Mouse (Mus musculus): ENCODE results near the gene Lcn2. TPM values are rescaled to one million over a fixed set of nuclear protein-coding genes. Genes with fewer than 3 reads are reported as not detected.

The Lcn2 gene
- polyA plus RNA-seq, 1 experiment from 2014 or later: 1.4 TPM

DNA sequence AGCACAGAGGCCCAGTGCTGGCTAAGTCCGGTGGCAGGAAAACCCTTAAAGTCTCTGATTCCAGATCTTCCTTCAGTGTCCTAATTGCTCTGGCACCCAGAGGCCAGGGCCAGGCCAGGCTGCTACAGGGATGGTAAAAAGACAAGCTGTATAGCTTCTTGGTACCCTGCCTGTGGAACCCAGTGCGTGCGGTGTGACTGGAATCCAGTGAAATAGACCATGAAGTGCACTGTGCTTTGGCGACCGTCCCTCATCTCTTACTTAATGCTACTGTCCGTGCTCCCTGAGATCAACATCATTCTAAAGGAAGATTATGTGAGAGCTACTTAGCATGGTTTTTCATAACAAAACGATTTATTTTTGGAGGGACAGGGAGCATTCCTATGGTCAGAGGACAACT is 23.4 kb upstream of the Lcn2 start:
- Histone ChIP-seq H3K36me3 (peaks cover 29% of the 10 kb centered on the region), H3K4me2 (replicated peaks) (no peak overlapping the region), H3K4me3 (no peak overlapping the region), H3K27ac (no peak overlapping the region), H3K27me3 (no peaks in the 10 kb centered on the region), H3K9me3 (no peaks in the 10 kb centered on the region), H3K4me1 (peaks cover 16% of the 10 kb centered on the region), H3K9ac (no peak overlapping the region)
- no peak for ATAC-seq (ENCODE audit: insufficient number of reproducible peaks, insufficient read depth, low FRiP score, low TSS enrichment)
- WGBS: 85% methylated on average over 7 of the region's 7 CpGs

DNA sequence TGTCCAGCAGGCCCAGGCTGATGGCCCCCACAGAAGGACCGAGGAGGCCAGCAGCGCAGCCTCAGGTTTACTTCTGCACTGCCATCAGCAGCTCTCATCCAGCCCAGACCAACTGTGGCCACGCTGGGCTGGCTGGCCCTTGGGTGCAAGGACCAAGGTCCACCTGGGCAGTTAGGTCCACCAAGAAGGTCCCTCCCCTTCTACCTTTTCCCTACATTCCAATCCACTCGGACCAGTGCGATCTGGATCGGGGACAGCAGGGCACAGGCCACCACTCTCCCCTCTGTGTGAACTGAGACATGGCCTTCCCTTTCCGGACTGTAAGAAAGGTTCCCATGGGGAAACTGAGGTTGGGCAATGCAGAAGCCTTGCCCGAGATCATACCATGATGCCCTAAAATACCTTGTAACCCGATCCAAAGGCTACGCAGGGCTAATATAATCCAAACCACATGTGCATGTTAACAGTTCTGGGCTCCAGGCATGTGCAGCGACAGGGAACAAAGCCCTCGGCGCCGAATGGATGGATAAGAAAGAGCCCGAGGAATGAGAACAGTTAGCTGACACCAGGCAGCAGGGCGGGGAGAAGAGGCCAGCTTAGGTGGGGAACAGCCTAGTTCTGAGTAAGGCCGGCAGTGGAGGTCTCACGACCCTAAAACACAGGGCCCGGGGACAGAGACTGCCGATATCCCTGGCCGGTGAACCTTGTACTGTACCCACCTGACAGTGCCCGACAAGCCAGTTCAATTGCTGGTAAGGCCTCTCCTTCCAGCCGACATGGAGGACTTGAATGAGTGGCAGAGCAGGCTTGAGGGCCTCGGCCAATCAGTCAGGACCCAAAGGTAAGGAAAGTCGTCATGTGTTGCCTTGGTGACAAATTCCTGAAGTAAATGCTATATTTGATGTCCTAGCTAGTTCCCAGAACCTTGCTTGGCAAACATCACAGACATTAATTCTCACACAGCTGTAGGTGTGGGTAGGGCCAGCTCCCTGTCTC is 20.7 kb upstream of the Lcn2 start:
- 30% methylated on average over 25 of the region's 25 CpGs for WGBS
- Histone ChIP-seq H3K4me1 (peaks cover 16% of the 10 kb centered on the region), H3K9ac (peak overlapping the region; percentile 21), H3K4me3 (no peak overlapping the region), H3K4me2 (replicated peaks) (0 out of 2 replicates have a peak overlapping the region, but pooled peaks have one; percentile 6), H3K36me3 (0 out of 2 replicates have a peak, but pooled peaks cover 2% of the 10 kb centered on the region), H3K27ac (peak overlapping the region; percentile 86), H3K9me3 (no peaks in the 10 kb centered on the region), H3K27me3 (no peaks in the 10 kb centered on the region)
- ATAC-seq (ENCODE audit: insufficient number of reproducible peaks, insufficient read depth, low FRiP score, low TSS enrichment): 0 out of 2 replicates have a peak, but pooled peaks have one; percentile 19

DNA sequence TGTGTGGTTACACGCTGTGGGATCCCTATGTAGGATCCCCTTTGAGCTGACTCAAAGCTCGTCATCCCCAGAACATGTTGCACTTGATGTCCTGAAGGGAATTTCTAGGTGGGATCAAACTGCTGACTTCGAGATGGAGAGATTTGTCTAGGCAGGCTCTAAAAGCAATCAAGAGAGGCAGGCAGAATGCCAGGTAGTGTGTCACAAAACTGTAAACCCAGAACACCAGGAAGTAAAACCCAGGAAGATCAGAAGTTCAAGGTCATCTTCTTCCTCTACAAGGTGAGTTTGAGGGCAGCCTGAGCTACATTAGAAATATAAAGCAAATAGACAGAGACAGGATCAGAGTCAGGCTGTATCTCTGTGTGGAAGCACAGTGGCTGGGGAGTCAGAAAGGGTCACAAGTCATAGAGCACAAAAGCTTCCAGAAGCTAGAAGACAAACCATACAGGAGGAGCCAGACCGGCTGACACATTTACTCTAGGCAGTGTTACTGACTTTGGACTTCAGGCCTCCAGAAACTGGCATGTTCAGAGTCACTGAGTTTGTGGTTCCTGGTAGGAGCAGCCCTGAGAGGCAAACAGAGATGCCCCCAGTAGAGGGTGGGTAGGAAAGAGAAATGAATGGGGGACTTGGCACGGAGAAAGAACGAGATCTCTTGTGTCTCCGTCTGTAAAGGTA is 19.2 kb upstream of the Lcn2 start:
- H3K4me1 ChIP-seq: peaks cover 16% of the 10 kb centered on the region
- no peaks in the 10 kb centered on the region for H3K27me3 ChIP-seq
- ATAC-seq (ENCODE audit: insufficient number of reproducible peaks, insufficient read depth, low FRiP score, low TSS enrichment): no peak
- no peak overlapping the region for H3K4me2 ChIP-seq (replicated peaks)
- H3K4me3 ChIP-seq: no peak overlapping the region
- WGBS: 78% methylated on average over 7 of the region's 7 CpGs
- H3K36me3 ChIP-seq: peaks cover 8% of the 10 kb centered on the region
- no peaks in the 10 kb centered on the region for H3K9me3 ChIP-seq
- peak overlapping the region; percentile 41; the same call in 1 of the 2 replicates for H3K27ac ChIP-seq
- H3K9ac ChIP-seq: no peak overlapping the region

DNA sequence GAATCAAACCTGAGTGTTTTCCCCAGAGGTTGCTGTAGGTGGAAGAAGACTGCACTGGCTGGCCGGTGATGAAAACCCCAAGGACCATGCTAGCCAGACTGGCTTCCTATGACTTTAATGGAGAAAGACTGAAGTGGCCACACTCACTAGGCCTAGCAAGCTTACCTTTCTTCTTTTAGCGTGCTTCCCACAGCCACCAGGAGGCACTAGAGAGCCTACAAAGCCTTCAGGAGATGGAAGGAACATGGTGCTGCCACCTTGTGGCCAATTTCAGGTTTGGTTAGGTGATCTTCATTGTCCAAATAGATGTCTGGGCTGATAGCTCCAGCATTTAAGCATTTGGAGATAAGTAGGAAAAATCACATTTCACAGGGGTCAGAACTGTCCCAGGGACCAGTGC is 16.6 kb upstream of the Lcn2 start:
- H3K27me3 ChIP-seq: no peaks in the 10 kb centered on the region
- H3K27ac ChIP-seq: no peak overlapping the region
- H3K4me1 ChIP-seq: peaks cover 12% of the 10 kb centered on the region
- no peak overlapping the region for H3K4me2 ChIP-seq (replicated peaks)
- ATAC-seq (ENCODE audit: insufficient number of reproducible peaks, insufficient read depth, low FRiP score, low TSS enrichment): no peak
- no peaks in the 10 kb centered on the region for H3K9me3 ChIP-seq
- H3K4me3 ChIP-seq: no peak overlapping the region
- WGBS: 15% methylated on average over 2 of the region's 2 CpGs
- H3K36me3 ChIP-seq: peaks cover 33% of the 10 kb centered on the region
- H3K9ac ChIP-seq: no peak overlapping the region

DNA sequence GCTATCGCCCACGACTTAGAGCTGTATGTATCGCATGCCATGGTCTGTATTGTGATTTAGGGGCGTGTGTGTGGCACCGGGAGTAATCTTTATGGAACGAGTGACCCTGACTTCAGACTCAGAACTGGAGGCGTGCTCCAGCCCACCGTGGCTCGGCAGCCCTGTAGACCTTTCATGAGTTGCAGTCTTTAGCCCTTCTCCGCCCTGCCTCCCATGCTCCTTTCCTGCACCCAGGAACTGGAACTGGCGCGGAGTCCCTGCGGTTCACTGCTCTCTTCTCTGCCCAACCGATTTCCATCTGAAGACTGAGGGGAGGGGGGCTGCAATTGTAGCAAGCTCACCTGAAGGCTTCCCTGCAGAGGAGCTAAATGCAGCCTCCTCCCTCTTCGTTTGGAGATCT is 8.6 kb upstream of the Lcn2 start:
- Histone ChIP-seq H3K36me3 (peaks cover 26% of the 10 kb centered on the region), H3K4me2 (replicated peaks) (peak overlapping the region; percentile 74), H3K27me3 (no peaks in the 10 kb centered on the region), H3K27ac (peak overlapping the region; percentile 86; the same call in 1 of the 2 replicates), H3K9ac (peak overlapping the region; percentile 85), H3K9me3 (no peaks in the 10 kb centered on the region), H3K4me1 (peaks cover 11% of the 10 kb centered on the region), H3K4me3 (peak overlapping the region; percentile 95)
- no peak for ATAC-seq (ENCODE audit: insufficient number of reproducible peaks, insufficient read depth, low FRiP score, low TSS enrichment)
- WGBS: under 1% methylated on average over 15 of the region's 15 CpGs

DNA sequence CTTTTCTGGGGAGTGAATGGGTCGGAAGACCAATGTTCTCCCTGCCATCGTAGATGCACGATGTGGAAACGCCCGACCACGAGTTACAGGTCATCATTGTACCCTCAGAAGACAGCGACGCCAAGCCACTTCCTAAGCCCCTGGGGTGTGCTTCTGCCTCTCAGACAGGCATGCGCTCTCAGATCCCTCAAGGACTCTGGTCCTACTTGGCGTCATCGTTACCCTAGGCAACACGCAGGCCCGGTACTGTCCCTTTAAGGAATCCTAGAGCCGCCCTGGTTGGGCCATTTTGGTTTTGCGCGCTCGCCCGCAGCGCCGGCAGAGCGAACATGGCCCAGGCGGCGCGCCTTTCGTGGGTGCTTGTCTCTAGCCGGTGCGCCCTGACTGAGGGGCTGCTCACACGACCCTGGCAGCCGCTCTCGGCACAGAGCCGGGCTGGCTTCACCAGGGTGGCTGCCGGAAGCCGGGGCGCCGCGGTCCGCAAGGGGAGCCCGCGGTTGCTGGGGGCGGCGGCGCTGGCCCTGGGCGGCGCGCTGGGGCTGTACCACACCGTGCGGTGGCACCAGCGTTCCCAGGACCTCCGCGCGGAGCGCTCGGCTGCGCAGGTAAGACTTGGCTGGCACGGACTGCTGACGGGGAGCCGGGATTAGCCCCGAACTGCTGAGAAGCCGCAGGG is 8.0 kb upstream of the Lcn2 start:
- H3K9ac ChIP-seq: peak overlapping the region; percentile 85
- no peaks in the 10 kb centered on the region for H3K9me3 ChIP-seq
- H3K36me3 ChIP-seq: peaks cover 19% of the 10 kb centered on the region
- H3K4me1 ChIP-seq: peaks cover 11% of the 10 kb centered on the region
- no peaks in the 10 kb centered on the region for H3K27me3 ChIP-seq
- peak; percentile 95 for ATAC-seq (ENCODE audit: insufficient number of reproducible peaks, insufficient read depth, low FRiP score, low TSS enrichment)
- peak overlapping the region; percentile 95 for H3K4me3 ChIP-seq
- peak overlapping the region; percentile 74 for H3K4me2 ChIP-seq (replicated peaks)
- whole genome bisulfite sequencing: under 1% methylated on average over 59 of the region's 59 CpGs
- peak overlapping the region; percentile 86 for H3K27ac ChIP-seq

DNA sequence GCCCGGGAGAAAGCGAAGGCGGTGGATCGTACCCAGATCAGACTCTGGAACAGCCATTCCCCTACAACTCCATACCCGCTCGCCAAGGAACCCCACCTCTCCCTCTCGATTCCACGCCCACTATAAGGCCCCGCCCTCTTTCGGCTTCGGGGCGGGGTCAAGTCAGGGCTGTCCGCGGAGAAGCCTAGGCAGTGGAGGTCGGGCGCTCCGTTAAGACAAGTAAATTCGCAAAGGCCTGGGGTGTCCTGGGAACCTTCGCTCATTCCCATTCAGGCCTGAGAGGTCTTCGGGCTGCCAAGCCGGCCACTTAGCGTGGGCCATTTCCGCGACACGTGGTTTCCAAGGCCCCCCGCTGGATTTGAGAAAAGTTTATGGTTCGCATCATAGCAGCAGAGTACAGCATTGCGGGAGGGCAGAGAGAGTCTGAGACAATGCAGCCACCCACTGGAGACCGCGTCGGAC is 7.5 kb upstream of the Lcn2 start, which contains the start of gene Ptges2:
Gene Ptges2 (plus strand): TSS at position 413 of the 462 bp plus-strand sequence.
- H3K27me3 ChIP-seq: no peaks in the 10 kb centered on the region
- peaks cover 14% of the 10 kb centered on the region for H3K36me3 ChIP-seq
- peak within 1 kb of the TSS; percentile 86 for H3K27ac ChIP-seq
- peak within 1 kb of the TSS; percentile 85 for H3K9ac ChIP-seq
- ATAC-seq (ENCODE audit: insufficient number of reproducible peaks, insufficient read depth, low FRiP score, low TSS enrichment): peak; percentile 87
- H3K9me3 ChIP-seq: no peaks in the 10 kb centered on the region
- 1% methylated on average over 31 of the region's 31 CpGs for WGBS
- H3K4me1 ChIP-seq: peaks cover 11% of the 10 kb centered on the region
- H3K4me2 ChIP-seq (replicated peaks): peak within 1 kb of the TSS; percentile 74
- peak within 1 kb of the TSS; percentile 95 for H3K4me3 ChIP-seq

DNA sequence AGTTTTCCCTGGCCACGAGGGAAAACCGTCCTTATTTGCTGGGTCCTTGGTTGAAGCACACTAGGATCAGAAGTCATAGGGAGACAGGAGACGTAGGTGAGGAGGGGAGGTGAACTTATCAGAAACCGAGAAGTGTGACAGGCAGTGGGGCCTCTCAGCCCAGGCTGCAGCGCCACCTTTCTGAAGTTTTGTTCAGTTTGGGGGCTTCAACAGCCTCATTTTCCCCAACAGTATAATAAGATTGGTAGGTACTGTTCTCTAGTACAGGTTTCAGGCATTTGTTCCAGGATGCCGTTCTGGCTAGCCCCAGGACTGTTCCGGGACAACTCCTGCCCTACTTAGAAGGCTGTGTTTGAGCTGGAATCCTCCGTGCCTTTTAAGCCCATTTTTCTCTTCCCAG is 6.9 kb upstream of the Lcn2 start:
- no peak; the same call in 1 of the 2 replicates for ATAC-seq (ENCODE audit: insufficient number of reproducible peaks, insufficient read depth, low FRiP score, low TSS enrichment)
- Histone ChIP-seq H3K9ac (peak overlapping the region; percentile 85), H3K4me2 (replicated peaks) (peak overlapping the region; percentile 74), H3K9me3 (no peaks in the 10 kb centered on the region), H3K4me3 (peak overlapping the region; percentile 95), H3K4me1 (peaks cover 11% of the 10 kb centered on the region), H3K27me3 (no peaks in the 10 kb centered on the region), H3K27ac (peak overlapping the region; percentile 86), H3K36me3 (peaks cover 9% of the 10 kb centered on the region)
- WGBS: 4% methylated on average over 8 of the region's 8 CpGs

DNA sequence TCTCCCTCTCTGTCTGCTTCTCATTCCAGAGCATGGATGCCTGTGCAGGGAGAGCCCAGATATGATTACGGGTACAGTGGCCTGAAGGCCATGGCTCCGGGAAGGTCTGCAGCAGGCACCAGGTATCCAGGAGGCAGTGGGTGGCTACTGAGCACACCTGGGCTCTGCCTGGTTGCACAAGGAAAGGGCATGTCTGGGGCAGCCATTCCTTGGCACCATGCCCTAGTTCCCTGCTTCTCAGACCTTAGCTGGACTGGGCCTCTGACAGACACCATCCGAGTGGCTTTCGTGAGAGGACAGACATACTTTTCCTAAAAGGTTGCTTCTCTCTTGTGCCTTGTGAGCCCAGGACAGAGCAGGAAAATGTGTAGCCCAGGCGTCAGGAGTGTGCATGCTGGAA is 4.0 kb upstream of the Lcn2 start:
- H3K36me3 ChIP-seq: no peaks in the 10 kb centered on the region
- no peak overlapping the region for H3K4me2 ChIP-seq (replicated peaks)
- H3K9ac ChIP-seq: no peak overlapping the region
- no peak overlapping the region for H3K27ac ChIP-seq
- H3K4me1 ChIP-seq: peaks cover 4% of the 10 kb centered on the region
- no peaks in the 10 kb centered on the region for H3K9me3 ChIP-seq
- ATAC-seq (ENCODE audit: insufficient number of reproducible peaks, insufficient read depth, low FRiP score, low TSS enrichment): no peak
- no peak overlapping the region for H3K4me3 ChIP-seq
- WGBS: 84% methylated on average over 5 of the region's 5 CpGs
- no peaks in the 10 kb centered on the region for H3K27me3 ChIP-seq

DNA sequence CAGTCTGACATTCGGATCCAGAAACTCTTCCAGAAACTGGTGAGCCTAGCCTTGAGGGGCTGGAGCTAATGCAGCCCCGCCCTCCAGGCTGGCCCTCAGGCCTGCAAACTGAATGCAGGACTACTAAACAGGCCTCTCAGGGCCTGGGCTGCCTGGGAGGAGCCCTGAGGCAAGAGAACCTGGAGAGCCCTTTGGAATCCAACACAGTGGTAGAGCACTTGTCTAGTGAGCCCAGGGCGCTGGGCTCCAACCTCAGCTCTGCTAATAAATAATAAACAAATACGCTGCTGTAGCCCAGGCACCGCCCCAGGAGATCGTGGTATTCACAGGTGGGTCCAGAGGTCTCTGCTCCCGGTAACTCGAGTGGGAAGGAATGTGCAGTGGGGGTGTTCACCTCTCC is 2.8 kb upstream of the Lcn2 start:
- WGBS: 65% methylated on average over 8 of the region's 8 CpGs
- Histone ChIP-seq H3K4me3 (no peak overlapping the region), H3K36me3 (no peaks in the 10 kb centered on the region), H3K9ac (no peak overlapping the region), H3K27me3 (no peaks in the 10 kb centered on the region), H3K9me3 (no peaks in the 10 kb centered on the region), H3K27ac (no peak overlapping the region), H3K4me1 (no peaks in the 10 kb centered on the region), H3K4me2 (replicated peaks) (no peak overlapping the region)
- no peak for ATAC-seq (ENCODE audit: insufficient number of reproducible peaks, insufficient read depth, low FRiP score, low TSS enrichment)

DNA sequence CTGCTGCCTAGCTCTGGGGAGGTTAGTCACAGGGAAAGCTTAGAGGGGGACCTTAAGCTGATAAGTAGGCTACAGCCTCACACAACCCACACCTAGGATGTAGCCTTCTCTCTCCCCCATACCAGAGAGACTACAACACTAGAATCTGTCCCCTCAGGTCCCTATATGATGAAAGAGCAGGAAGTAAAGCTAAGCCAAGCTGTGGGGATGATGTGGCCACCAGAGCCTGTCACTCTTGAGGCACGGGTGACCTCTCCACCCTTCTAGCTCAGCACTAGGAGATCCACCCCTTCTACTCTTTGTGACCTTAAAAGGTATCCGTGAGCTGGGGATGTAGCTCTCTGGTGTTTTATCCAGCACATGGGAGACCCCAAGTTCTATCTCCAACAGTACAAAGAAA is 1.1 kb upstream of the Lcn2 start:
- Histone ChIP-seq H3K4me1 (no peaks in the 10 kb centered on the region), H3K9me3 (no peaks in the 10 kb centered on the region), H3K4me3 (no peak overlapping the region), H3K27ac (no peak overlapping the region), H3K9ac (no peak overlapping the region), H3K36me3 (no peaks in the 10 kb centered on the region), H3K4me2 (replicated peaks) (no peak overlapping the region), H3K27me3 (peaks cover 2% of the 10 kb centered on the region; the same call in 1 of the 2 replicates)
- WGBS: 83% methylated on average over 2 of the region's 2 CpGs
- ATAC-seq (ENCODE audit: insufficient number of reproducible peaks, insufficient read depth, low FRiP score, low TSS enrichment): no peak
